Mouse (Mus musculus) spleen, postnatal 10 days (tissue): ENCODE data around the gene 6430531B16Rik.

Experiments used
- DNase-seq, 2 experiments: peaks; one replicate each; pipeline ENCODE4 v3.0.0; 2021 to 2022; ENCODE audit warnings: low spot score in 2 of 2

Gene 6430531B16Rik

GRCm38 (mm10) chr7:139970979-139971378 is 7.6 kb downstream of the 6430531B16Rik start:
- DNase-seq, result no peak

- DNase-seq, result no peak
Measured at GRCm38 (mm10) chr7:139970216-139970919, 8.2 kb downstream of the 6430531B16Rik start.

- peak; percentile 68 to 84 for DNase-seq
Measured at GRCm38 (mm10) chr7:139969348-139970130, 9.0 kb downstream of the 6430531B16Rik start.

GRCm38 (mm10) chr7:139968428-139968827 is 10.1 kb downstream of the 6430531B16Rik start:
- no peak for DNase-seq

GRCm38 (mm10) chr7:139967175-139967574 is 11.4 kb downstream of the 6430531B16Rik start:
- no peak for DNase-seq

- no peak for DNase-seq
Measured at GRCm38 (mm10) chr7:139963814-139964213, 14.7 kb downstream of the 6430531B16Rik start.

- no peak for DNase-seq
Measured at GRCm38 (mm10) chr7:139961141-139961540, 17.4 kb downstream of the 6430531B16Rik start.

- no peak for DNase-seq
Measured at GRCm38 (mm10) chr7:139957958-139958357, 20.6 kb downstream of the 6430531B16Rik start.

- no peak for DNase-seq
Measured at GRCm38 (mm10) chr7:139957437-139957836, 21.1 kb downstream of the 6430531B16Rik start.

GRCm38 (mm10) chr7:139956658-139957057 is 21.9 kb downstream of the 6430531B16Rik start:
- DNase-seq, result no peak

GRCm38 (mm10) chr7:139955505-139955904 is 23.1 kb downstream of the 6430531B16Rik start:
- DNase-seq, result no peak

- DNase-seq, result no peak
Measured at GRCm38 (mm10) chr7:139951991-139952633, 26.4 kb downstream of the 6430531B16Rik start.

- no peak for DNase-seq
Measured at GRCm38 (mm10) chr7:139951079-139951478, 27.5 kb downstream of the 6430531B16Rik start.

- peak in 1 of 2 experiments; percentile 55 for DNase-seq
Measured at GRCm38 (mm10) chr7:139950283-139950971, 28.1 kb downstream of the 6430531B16Rik start.

GRCm38 (mm10) chr7:139949893-139950282 is 28.7 kb downstream of the 6430531B16Rik start:
- peak in 1 of 2 experiments; percentile 47 for DNase-seq

- no peak for DNase-seq
Measured at GRCm38 (mm10) chr7:139946032-139946431, 32.5 kb downstream of the 6430531B16Rik start.

GRCm38 (mm10) chr7:139945516-139945915 is 33.0 kb downstream of the 6430531B16Rik start:
- DNase-seq, result no peak

GRCm38 (mm10) chr7:139944291-139945240 is 34.0 kb downstream of the 6430531B16Rik start:
- DNase-seq, result no peak

GRCm38 (mm10) chr7:139943674-139944281 is 34.8 kb downstream of the 6430531B16Rik start, which contains the start of gene Utf1:
TSS of gene Utf1 (plus strand) at chr7:139943789.
- DNase-seq, result peak in 1 of 2 experiments; percentile 22
